Mouse (Mus musculus) midbrain, embryonic 10.5 days (tissue): ENCODE data around the gene Ngrn. TPM values are rescaled to one million over a fixed set of nuclear protein-coding genes. Genes with fewer than 3 reads are reported as not detected.
A peak's percentile ranks its signal among the peaks of the same experiment; 100 is the strongest.

Experiments
- DNase-seq: peaks from one replicate; pipeline ENCODE4 v3.0.0-alpha.2; 2017; ENCODE audit warnings: low spot score
- H3K27ac ChIP-seq: fragments of 300-500 bp; sonication (generic); replicated peaks from 2 replicates; pipeline ENCODE4 v1.5.1; 2016; ENCODE audit warnings: mild to moderate bottlenecking
- H3K27me3 ChIP-seq: fragments of 300-500 bp; sonication (generic); 2 replicates; pipeline ENCODE4 v1.6.1; 2016; ENCODE audit warnings: low read depth, mild to moderate bottlenecking; ENCODE audit not compliant: poor library complexity, severe bottlenecking
- H3K36me3 ChIP-seq: fragments of 300-500 bp; sonication (generic); 2 replicates; pipeline ENCODE4 v1.6.1; 2016; ENCODE audit warnings: mild to moderate bottlenecking, moderate library complexity
- H3K4me1 ChIP-seq: fragments of 300-500 bp; sonication (generic); 2 replicates; pipeline ENCODE4 v1.6.1; 2016
- H3K4me3 ChIP-seq: fragments of 300-500 bp; sonication (generic); 2 replicates; pipeline ENCODE4 v1.5.1; 2016; ENCODE audit warnings: mild to moderate bottlenecking, moderate library complexity
- H3K9me3 ChIP-seq: fragments of 300-500 bp; sonication (generic); replicated peaks from 2 replicates; pipeline ENCODE4 v1.6.1; 2016; ENCODE audit warnings: mild to moderate bottlenecking
- WGBS: fragments of 180-500 bp; shearing (Covaris S2); methylation state at CpG from one replicate; pipeline ENCODE4 v1.1.7; 2016; 5-methylcytosine and 5-hydroxymethylcytosine counted together
- polyA plus RNA-seq: library from polyadenylated mRNA; unstranded; fragments of >200 nt; fragmentation: Nextera tagmentation; extraction: Ambion mirVana; gene quantifications from 2 replicates; pipeline ENCODE4 v1.2.1, GENCODE M21; 2016

Ngrn gene
- polyA plus RNA-seq, 1 experiment from 2014 or later: 44.8 TPM

- H3K27ac ChIP-seq: peak overlapping the region; percentile 89
- H3K4me3 ChIP-seq: peak overlapping the region; percentile 79
- peaks cover 61% of the 10 kb centered on the region for H3K36me3 ChIP-seq
- peaks cover 39% of the 10 kb centered on the region for H3K4me1 ChIP-seq
- no peaks in the 10 kb centered on the region for H3K9me3 ChIP-seq
- no peaks in the 10 kb centered on the region for H3K27me3 ChIP-seq
- DNase-seq: no peak
- WGBS: 11% methylated on average over 37 of the region's 37 CpGs
These were observed 34.0 kb downstream of the Ngrn start for GRCm38 (mm10) chr7:80294764-80295648.

- H3K27ac ChIP-seq: no peak overlapping the region
- 94% methylated on average over 6 of the region's 6 CpGs for WGBS
- H3K4me1 ChIP-seq: peaks cover 39% of the 10 kb centered on the region
- no peaks in the 10 kb centered on the region for H3K27me3 ChIP-seq
- no peak for DNase-seq
- H3K9me3 ChIP-seq: no peaks in the 10 kb centered on the region
- H3K36me3 ChIP-seq: peaks cover 61% of the 10 kb centered on the region
- peak overlapping the region; percentile 79 for H3K4me3 ChIP-seq
These were observed 35.4 kb downstream of the Ngrn start for GRCm38 (mm10) chr7:80296462-80296861.

GRCm38 (mm10) chr7:80297041-80297440, 36.0 kb downstream of the Ngrn start:
- Histone ChIP-seq H3K27me3 (no peaks in the 10 kb centered on the region), H3K4me1 (peaks cover 39% of the 10 kb centered on the region), H3K36me3 (peaks cover 62% of the 10 kb centered on the region), H3K27ac (no peak overlapping the region), H3K9me3 (no peaks in the 10 kb centered on the region), H3K4me3 (peak overlapping the region; percentile 20; the same call in 1 of the 2 replicates)
- WGBS: 97% methylated on average over 3 of the region's 3 CpGs
- no peak for DNase-seq

- Histone ChIP-seq H3K27ac (no peak overlapping the region), H3K4me3 (no peak overlapping the region), H3K9me3 (no peaks in the 10 kb centered on the region), H3K36me3 (peaks cover 79% of the 10 kb centered on the region), H3K27me3 (no peaks in the 10 kb centered on the region), H3K4me1 (peaks cover 38% of the 10 kb centered on the region)
- no peak for DNase-seq
- WGBS: 96% methylated on average over 4 of the region's 4 CpGs
These were observed 37.7 kb downstream of the Ngrn start for GRCm38 (mm10) chr7:80298754-80299153.

GRCm38 (mm10) chr7:80299568-80299967, 38.6 kb downstream of the Ngrn start:
- peaks cover 87% of the 10 kb centered on the region for H3K36me3 ChIP-seq
- 96% methylated on average over 3 of the region's 3 CpGs for WGBS

GRCm38 (mm10) chr7:80301522-80301921, 40.5 kb downstream of the Ngrn start:
- WGBS: 85% methylated on average over 2 of the region's 2 CpGs

More at GRCm38 (mm10) chr7:80299568-80299967, 38.6 kb downstream of the Ngrn start:
- peaks cover 34% of the 10 kb centered on the region for H3K4me1 ChIP-seq
- H3K27me3 ChIP-seq: no peaks in the 10 kb centered on the region
- no peak for DNase-seq
- H3K4me3 ChIP-seq: no peak overlapping the region; the same call in 1 of the 2 replicates
- H3K27ac ChIP-seq: no peak overlapping the region
- no peaks in the 10 kb centered on the region for H3K9me3 ChIP-seq

GRCm38 (mm10) chr7:80307766-80308165, 46.8 kb downstream of the Ngrn start:
- H3K27ac ChIP-seq: no peak overlapping the region
- WGBS: 82% methylated on average over 3 of the region's 3 CpGs
- no peak overlapping the region for H3K4me3 ChIP-seq
- H3K36me3 ChIP-seq: peaks cover 100% of the 10 kb centered on the region
- no peaks in the 10 kb centered on the region for H3K9me3 ChIP-seq
- no peaks in the 10 kb centered on the region for H3K27me3 ChIP-seq
- DNase-seq: no peak
- no peaks in the 10 kb centered on the region for H3K4me1 ChIP-seq

More at GRCm38 (mm10) chr7:80301522-80301921, 40.5 kb downstream of the Ngrn start:
- H3K4me1 ChIP-seq: peaks cover 20% of the 10 kb centered on the region
- no peak overlapping the region for H3K27ac ChIP-seq
- no peaks in the 10 kb centered on the region for H3K27me3 ChIP-seq
- H3K9me3 ChIP-seq: no peaks in the 10 kb centered on the region
- peaks cover 98% of the 10 kb centered on the region for H3K36me3 ChIP-seq
- H3K4me3 ChIP-seq: no peak overlapping the region
- DNase-seq: no peak

GRCm38 (mm10) chr7:80310771-80311170, 49.8 kb downstream of the Ngrn start:
- Histone ChIP-seq H3K27ac (no peak overlapping the region), H3K27me3 (no peaks in the 10 kb centered on the region), H3K4me1 (no peaks in the 10 kb centered on the region), H3K4me3 (no peak overlapping the region), H3K36me3 (peaks cover 100% of the 10 kb centered on the region), H3K9me3 (no peaks in the 10 kb centered on the region)
- DNase-seq: no peak
- WGBS: 87% methylated on average over 7 of the region's 7 CpGs

Other genes with a start within 250 kb of the Ngrn start
- 32.7 and 34.2 TPM in 2 replicates for gene Zfp710, start 236.4 kb upstream of the Ngrn start, polyA plus RNA-seq
- 428 and 429 TPM in 2 replicates for gene Idh2, start 145.8 kb upstream of the Ngrn start, polyA plus RNA-seq
- 12.6 and 16.5 TPM in 2 replicates for gene Sema4b, start 74.4 kb upstream of the Ngrn start, polyA plus RNA-seq
- 63.3 and 77.6 TPM in 2 replicates for gene Cib1, start 28.4 kb upstream of the Ngrn start, polyA plus RNA-seq
- gene Gdpgp1, start 28.4 kb upstream of the Ngrn start, polyA plus RNA-seq: 5.6 and 6.3 TPM in 2 replicates
- 0.68 and 0.94 TPM in 2 replicates for gene Ttll13, start 14.8 kb upstream of the Ngrn start, polyA plus RNA-seq
- gene Vps33b, start 8.4 kb downstream of the Ngrn start, polyA plus RNA-seq: 16.6 and 19.9 TPM in 2 replicates
- gene Prc1, start 33.2 kb downstream of the Ngrn start, polyA plus RNA-seq: 253 and 279 TPM in 2 replicates
- 12.6 and 13.4 TPM in 2 replicates for gene Rccd1, start 63.2 kb downstream of the Ngrn start, polyA plus RNA-seq
- gene Unc45a, start 79.8 kb downstream of the Ngrn start, polyA plus RNA-seq: 42.3 and 46.7 TPM in 2 replicates
- gene Hddc3, start 81.9 kb downstream of the Ngrn start, polyA plus RNA-seq: 24.8 and 24.9 TPM in 2 replicates
- gene Man2a2, start 110.2 kb downstream of the Ngrn start, polyA plus RNA-seq: 15.7 and 18.4 TPM in 2 replicates
- gene Fes, start 126.7 kb downstream of the Ngrn start, polyA plus RNA-seq: 9.1 and 11.8 TPM in 2 replicates
- gene Furin, start 144.2 kb downstream of the Ngrn start, polyA plus RNA-seq: 3.0 and 3.9 TPM in 2 replicates